Mouse (Mus musculus): ENCODE results near the gene Trpc3. TPM values are rescaled to one million over a fixed set of nuclear protein-coding genes. Genes with fewer than 3 reads are reported as not detected.

Gene Trpc3
- polyA plus RNA-seq, 1 experiment from 2014 or later = 3.3 TPM

DNA sequence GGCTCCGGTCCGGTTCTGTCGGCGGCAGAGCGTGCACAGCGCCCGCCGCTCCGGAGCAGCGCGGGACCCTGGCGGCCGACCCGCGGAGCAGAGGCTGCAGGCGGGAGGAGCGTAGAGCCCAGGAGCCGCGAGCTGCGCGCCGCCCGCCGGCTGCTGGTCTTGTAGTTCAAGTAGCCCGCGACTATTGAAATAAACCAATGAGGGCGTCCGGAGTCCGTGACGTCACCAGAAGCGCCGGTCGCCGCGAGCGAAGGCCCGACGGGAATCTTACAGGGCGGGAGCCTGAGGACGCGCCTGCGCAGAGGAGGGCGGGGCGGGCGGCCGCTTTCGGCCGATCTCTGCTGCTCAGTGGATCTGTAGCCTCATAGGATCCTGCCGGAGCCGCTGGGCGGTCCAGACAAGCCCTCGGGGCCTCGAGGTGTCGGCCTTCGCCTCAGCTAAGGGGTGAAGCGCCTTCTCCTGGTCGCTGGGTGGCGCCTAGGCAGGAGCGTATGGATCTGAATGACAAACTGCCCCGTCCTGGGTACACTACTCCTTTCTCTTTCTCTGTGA, 118.1 kb downstream of the Trpc3 start, which contains the start of gene Ccna2:
Ccna2 (minus strand) TSS at position 324 of the 552 bp plus-strand sequence.
- peak; percentile 100 for ATAC-seq (ENCODE audit: borderline replicate concordance, extremely low read depth, low FRiP score, low TSS enrichment)
- peaks cover 33% of the 10 kb centered on the region for H3K36me3 ChIP-seq
- no peaks in the 10 kb centered on the region for H3K27me3 ChIP-seq
- H3K9ac ChIP-seq = peak within 1 kb of the TSS; percentile 97
- H3K27ac ChIP-seq = peak within 1 kb of the TSS; percentile 88
- peaks cover 21% of the 10 kb centered on the region for H3K4me1 ChIP-seq
- peak within 1 kb of the TSS; percentile 99 for H3K4me3 ChIP-seq
- no peaks in the 10 kb centered on the region for H3K9me3 ChIP-seq
- peak within 1 kb of the TSS; percentile 75 for H3K4me2 ChIP-seq
- WGBS = under 1% methylated on average over 60 of the region's 60 CpGs

DNA sequence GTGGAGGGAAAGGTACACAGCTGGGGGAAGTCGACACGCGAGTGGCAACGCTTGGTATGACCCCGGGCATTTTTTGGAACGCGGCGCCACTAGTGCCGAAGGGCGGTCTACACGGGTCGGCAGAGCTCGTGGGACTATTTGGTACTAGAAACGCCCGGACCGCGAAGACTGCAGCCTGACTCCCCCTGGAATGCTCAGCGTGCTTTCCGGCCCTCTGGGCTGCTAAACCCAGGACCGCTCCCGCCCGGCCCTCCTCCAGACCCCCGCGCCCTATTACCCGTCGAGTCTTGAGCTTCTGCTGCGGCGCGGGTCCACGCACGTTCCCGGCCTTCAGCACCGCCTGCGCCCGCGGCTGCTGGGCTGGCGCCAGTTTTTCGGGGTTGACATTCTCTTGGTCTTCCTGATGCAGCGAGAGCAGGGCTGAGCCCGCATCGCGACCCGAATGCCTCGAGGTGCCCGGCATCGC, 118.6 kb downstream of the Trpc3 start:
- H3K9ac ChIP-seq = peak overlapping the region; percentile 97
- under 1% methylated on average over 46 of the region's 46 CpGs for WGBS
- peak; percentile 55 for ATAC-seq (ENCODE audit: borderline replicate concordance, extremely low read depth, low FRiP score, low TSS enrichment)
- H3K9me3 ChIP-seq = no peaks in the 10 kb centered on the region
- peaks cover 38% of the 10 kb centered on the region for H3K36me3 ChIP-seq
- H3K27ac ChIP-seq = peak overlapping the region; percentile 88
- H3K4me3 ChIP-seq = peak overlapping the region; percentile 99
- H3K4me1 ChIP-seq = peaks cover 21% of the 10 kb centered on the region
- no peaks in the 10 kb centered on the region for H3K27me3 ChIP-seq
- peak overlapping the region; percentile 75 for H3K4me2 ChIP-seq

Other genes starting within 250 kb of the Trpc3 start
- gene Anxa5, start 214.3 kb downstream of the Trpc3 start, polyA plus RNA-seq (2015; fragmentation: Nextera tagmentation; extraction: Ambion mirVana) = 442 and 480 TPM in 2 replicates
- gene 1810062G17Rik, start 214.2 kb downstream of the Trpc3 start, polyA plus RNA-seq (2015; fragmentation: Nextera tagmentation; extraction: Ambion mirVana) = 2.6 and 2.9 TPM in 2 replicates
- 0.10 and 0.17 TPM in 2 replicates for gene Gm11549, start 168.4 kb downstream of the Trpc3 start, polyA plus RNA-seq (2015; fragmentation: Nextera tagmentation; extraction: Ambion mirVana)
- gene Exosc9, start 137.6 kb downstream of the Trpc3 start, polyA plus RNA-seq (2015; fragmentation: Nextera tagmentation; extraction: Ambion mirVana) = 61.2 and 66.1 TPM in 2 replicates
- gene Ccna2, start 118.0 kb downstream of the Trpc3 start, polyA plus RNA-seq (2015; fragmentation: Nextera tagmentation; extraction: Ambion mirVana) = 215 and 219 TPM in 2 replicates
- gene Bbs7, start 76.7 kb downstream of the Trpc3 start, polyA plus RNA-seq (2015; fragmentation: Nextera tagmentation; extraction: Ambion mirVana) = 17.5 and 17.6 TPM in 2 replicates
- gene 4932438A13Rik, start 172.9 kb upstream of the Trpc3 start, polyA plus RNA-seq (2015; fragmentation: Nextera tagmentation; extraction: Ambion mirVana) = 40.9 and 48.7 TPM in 2 replicates